ENCODE assay signal across 1 mouse cellular context in the genomic region with DNA sequence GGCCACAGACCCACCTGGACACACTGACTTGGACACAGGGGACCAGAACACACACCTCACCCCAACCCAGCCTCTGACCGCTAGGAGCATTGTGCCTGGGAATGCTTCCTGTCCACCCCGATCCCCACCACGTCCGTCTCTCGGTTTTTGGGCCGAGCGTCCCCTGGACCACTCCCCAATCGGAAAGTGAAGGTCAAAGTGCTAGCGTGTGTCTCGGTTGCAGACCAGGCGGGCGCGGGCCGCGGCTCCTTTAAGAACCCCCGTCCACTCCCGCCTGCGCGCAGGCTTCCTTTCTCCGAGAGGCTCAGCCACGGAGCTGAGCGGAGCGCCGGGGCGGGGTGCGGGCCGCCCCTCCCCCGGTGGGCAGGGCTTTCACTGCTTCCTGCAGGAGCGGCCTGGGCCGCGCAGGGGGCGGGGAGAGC.
A peak's percentile ranks its signal among the peaks of the same experiment; 100 is the strongest.
TF ChIP-seq lines count a peak whose summit lies in the region.

No protein-coding gene starts in this region.

TF ChIP-seq in CH12.LX, 34 proteins besides CTCF, POLR2A, EP300 and RAD21:
- TF ChIP-seq NELFE (IDR thresholded peaks at IDR 0.05; ENCODE audit: low read depth, low read length), result peak; percentile 86; the same call in 1 of the 2 replicates
- no peak for TF ChIP-seq USF2 (conservative IDR thresholded peaks at IDR 0.05; ENCODE audit: low read depth, low read length)
- no peak for TF ChIP-seq ZC3H11A (IDR thresholded peaks at IDR 0.05; ENCODE audit: low read depth, low read length)
- TF ChIP-seq UBTF (IDR thresholded peaks at IDR 0.05; ENCODE audit: low read depth, low read length), result no peak
- TF ChIP-seq USF1 (IDR thresholded peaks at IDR 0.05; ENCODE audit: low read depth, low read length), result no peak
- TF ChIP-seq MXI1 (IDR thresholded peaks at IDR 0.05; ENCODE audit: low read depth, low read length), result no peak
- no peak for TF ChIP-seq TBP (conservative IDR thresholded peaks at IDR 0.05; ENCODE audit: low read depth, low read length)
- TF ChIP-seq ELF1 (IDR thresholded peaks at IDR 0.05; ENCODE audit: low read depth, low read length), result peak; percentile 80
- no peak for TF ChIP-seq POLR2AphosphoS2 (IDR thresholded peaks at IDR 0.05; ENCODE audit: low read depth, low read length)
- no peak for TF ChIP-seq CHD2 (IDR thresholded peaks at IDR 0.05; ENCODE audit: low read length)
- TF ChIP-seq RCOR1 (conservative IDR thresholded peaks at IDR 0.05; ENCODE audit: low read depth, low read length), result no peak
- TF ChIP-seq GABPA (IDR thresholded peaks at IDR 0.05; ENCODE audit: insufficient replicate concordance, low read depth, low read length), result no peak
- TF ChIP-seq JUND (conservative IDR thresholded peaks at IDR 0.05; ENCODE audit: low read depth, low read length), result no peak
- TF ChIP-seq BHLHE40 (IDR thresholded peaks at IDR 0.05; ENCODE audit: low read depth, low read length), result no peak
- no peak; the same call in 1 of the 2 replicates for TF ChIP-seq CHD1 (IDR thresholded peaks at IDR 0.05; ENCODE audit: low read depth, low read length)
- TF ChIP-seq MAFK (IDR thresholded peaks at IDR 0.05; ENCODE audit: insufficient replicate concordance, low read length), result no peak
- peak; percentile 92 for TF ChIP-seq MAZ (IDR thresholded peaks at IDR 0.05; ENCODE audit: low read depth, low read length)
- TF ChIP-seq IRF4 (IDR thresholded peaks at IDR 0.05; ENCODE audit: low read depth, low read length), result peak; percentile 39; the same call in 1 of the 2 replicates
- no peak for TF ChIP-seq MAX (IDR thresholded peaks at IDR 0.05; ENCODE audit: low read length)
- no peak for TF ChIP-seq ETS1 (conservative IDR thresholded peaks at IDR 0.05; ENCODE audit: low read depth, low read length)
- TF ChIP-seq SMC3 (IDR thresholded peaks at IDR 0.05; ENCODE audit: low read depth, low read length), result no peak
- no peak for TF ChIP-seq KAT2A (IDR thresholded peaks at IDR 0.05; ENCODE audit: insufficient replicate concordance, low read length)
- no peak for TF ChIP-seq E2F4 (IDR thresholded peaks at IDR 0.05; ENCODE audit: insufficient replicate concordance, low read depth, low read length)
- peak; percentile 38 for TF ChIP-seq SIN3A (IDR thresholded peaks at IDR 0.05; ENCODE audit: low read length)
- TF ChIP-seq HCFC1 (IDR thresholded peaks at IDR 0.05; ENCODE audit: low read depth, low read length), result peak; percentile 68
- TF ChIP-seq JUN (IDR thresholded peaks at IDR 0.05; ENCODE audit: insufficient read depth, low read depth, low read length), result no peak
- TF ChIP-seq TCF12 (IDR thresholded peaks at IDR 0.05; ENCODE audit: low read depth, low read length), result peak; percentile 72
- TF ChIP-seq ZKSCAN1 (IDR thresholded peaks at IDR 0.05; ENCODE audit: borderline replicate concordance, low read depth, low read length), result no peak
- no peak for TF ChIP-seq MYC (IDR thresholded peaks at IDR 0.05; ENCODE audit: low read depth, low read length)
- TF ChIP-seq ZNF384 (IDR thresholded peaks at IDR 0.05; ENCODE audit: low read depth, low read length), result no peak
- peak; percentile 80 for TF ChIP-seq NRF1 (IDR thresholded peaks at IDR 0.05; ENCODE audit: low read depth, low read length)
- peak; percentile 30; the same call in 1 of the 2 replicates for TF ChIP-seq MEF2A (IDR thresholded peaks at IDR 0.05; ENCODE audit: borderline replicate concordance, low read depth, low read length)
- no peak for TF ChIP-seq PAX5 (IDR thresholded peaks at IDR 0.05; ENCODE audit: low read length)
- peak; percentile 85 for TF ChIP-seq ZMIZ1 (IDR thresholded peaks at IDR 0.05; ENCODE audit: low read depth, low read length)
